Mouse (Mus musculus): ENCODE measurements around the gene Aurkaip1.

The Aurkaip1 gene

DNA sequence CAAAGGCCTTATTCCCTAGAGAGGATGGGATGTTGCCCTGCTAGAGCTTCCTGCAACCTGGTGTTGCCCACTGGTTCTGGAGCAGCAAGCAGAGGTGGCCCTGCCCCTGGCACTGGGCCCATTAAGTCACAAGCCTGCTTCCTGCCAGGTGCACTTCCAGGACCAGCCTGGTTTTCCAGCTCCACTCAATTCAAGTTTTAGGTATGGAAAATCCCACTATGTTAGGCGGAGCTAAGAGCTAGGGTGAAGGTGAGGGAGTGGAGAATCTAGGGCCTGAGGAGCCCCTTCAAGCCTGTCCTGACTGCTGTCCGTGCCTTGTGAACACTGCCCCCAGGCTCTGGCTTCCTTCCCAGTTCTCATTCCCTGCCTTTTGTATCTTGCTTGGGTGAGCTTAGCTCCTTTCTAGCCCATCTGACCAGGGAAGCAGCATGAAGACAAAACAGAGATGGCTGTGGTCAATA is 20.9 kb downstream of the Aurkaip1 start:
- DNase-seq (ENCODE audit: low spot score), result no peak

DNA sequence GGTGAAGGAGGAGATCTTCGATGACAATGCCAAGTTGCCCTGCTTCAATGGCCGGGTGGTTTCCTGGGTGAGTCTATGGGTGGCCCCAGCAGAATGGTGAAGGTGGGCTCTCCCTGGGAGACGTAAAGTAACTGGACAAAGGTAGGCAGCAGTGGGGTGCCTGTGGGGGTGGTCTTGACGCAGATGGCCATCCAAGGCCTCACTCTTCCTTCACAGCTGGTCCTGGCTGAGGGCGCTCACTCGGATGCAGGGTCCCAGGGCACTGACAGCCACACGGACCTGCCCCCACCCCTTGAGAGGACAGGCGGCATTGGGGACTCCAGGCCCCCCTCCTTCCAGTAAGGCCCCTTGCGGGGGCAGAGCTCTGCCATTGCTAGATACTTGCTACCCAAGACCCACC is 22.3 kb downstream of the Aurkaip1 start:
- DNase-seq (ENCODE audit: low spot score), result no peak

DNA sequence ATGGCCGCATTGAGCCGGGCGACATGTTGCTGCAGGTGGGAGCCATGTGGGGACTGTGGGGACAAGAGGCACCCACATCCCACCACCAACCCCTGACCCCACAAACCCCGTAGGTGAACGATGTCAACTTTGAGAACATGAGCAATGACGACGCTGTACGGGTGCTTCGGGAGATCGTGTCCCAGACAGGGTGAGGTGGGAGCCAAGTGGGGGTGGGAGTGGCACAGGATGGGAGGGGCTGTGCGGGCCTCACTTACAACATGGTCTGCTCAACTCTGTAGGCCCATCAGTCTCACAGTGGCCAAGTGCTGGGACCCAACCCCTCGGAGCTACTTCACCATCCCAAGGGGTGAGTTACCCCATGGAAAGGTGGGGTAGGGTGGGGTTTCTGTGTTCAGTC is 23.9 kb downstream of the Aurkaip1 start:
- DNase-seq (ENCODE audit: low spot score), result no peak

DNA sequence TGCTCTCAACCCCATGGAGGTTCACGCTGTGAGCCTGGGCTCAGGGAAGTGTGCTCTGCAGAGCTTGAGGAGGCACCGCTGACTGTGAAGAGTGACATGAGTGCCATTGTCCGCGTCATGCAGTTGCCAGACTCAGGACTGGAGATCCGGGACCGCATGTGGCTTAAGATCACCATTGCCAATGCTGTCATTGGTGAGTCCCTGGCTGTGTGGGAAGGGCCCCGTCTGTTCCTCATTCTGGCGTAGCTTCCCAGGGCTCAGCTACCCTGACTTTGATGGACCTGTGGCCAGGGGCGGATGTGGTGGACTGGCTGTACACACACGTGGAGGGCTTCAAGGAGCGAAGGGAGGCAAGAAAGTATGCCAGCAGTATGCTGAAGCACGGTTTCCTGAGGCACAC is 25.0 kb downstream of the Aurkaip1 start:
- no peak for DNase-seq (ENCODE audit: low spot score)

DNA sequence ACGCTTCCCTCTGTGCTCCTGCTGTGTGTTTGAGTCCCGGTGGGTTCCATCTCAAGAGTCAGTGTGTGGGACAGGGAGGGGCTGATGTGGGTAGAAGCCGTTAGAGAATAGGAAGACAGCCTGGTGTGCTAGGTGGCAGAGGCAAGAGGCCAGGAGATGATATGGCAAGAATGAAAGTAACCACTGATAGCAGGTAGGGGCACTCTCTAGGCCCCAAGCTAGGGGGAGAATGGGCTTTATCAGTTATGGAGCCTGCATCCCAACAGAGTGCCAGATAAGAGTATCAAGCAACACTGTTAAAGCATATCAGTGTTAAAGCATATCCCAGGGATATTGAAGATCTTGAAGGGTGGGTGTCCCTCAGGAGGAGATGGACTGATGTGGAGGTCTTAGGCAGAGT is 25.8 kb downstream of the Aurkaip1 start:
- no peak for DNase-seq (ENCODE audit: low spot score)

DNA sequence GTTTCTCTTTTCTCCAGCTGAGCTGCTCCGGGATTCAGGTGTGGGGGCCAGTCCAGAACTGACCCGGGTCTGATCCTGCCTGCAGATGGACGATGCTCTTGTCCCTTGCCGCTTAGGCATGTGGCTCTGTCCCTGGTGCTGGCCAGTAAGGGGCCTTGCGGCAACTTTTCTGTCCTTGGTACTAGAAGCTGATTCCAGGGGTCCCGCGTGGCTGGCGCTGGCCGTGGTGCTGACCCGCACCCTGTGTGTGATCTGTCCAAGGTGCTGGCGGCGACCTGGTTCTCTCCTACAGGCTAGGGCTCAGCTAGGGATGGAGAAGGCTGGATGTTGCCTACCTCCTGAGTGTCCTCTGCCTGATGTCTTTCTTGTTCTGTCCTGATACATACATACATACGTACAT is 28.2 kb downstream of the Aurkaip1 start:
- no peak for DNase-seq (ENCODE audit: low spot score)

DNA sequence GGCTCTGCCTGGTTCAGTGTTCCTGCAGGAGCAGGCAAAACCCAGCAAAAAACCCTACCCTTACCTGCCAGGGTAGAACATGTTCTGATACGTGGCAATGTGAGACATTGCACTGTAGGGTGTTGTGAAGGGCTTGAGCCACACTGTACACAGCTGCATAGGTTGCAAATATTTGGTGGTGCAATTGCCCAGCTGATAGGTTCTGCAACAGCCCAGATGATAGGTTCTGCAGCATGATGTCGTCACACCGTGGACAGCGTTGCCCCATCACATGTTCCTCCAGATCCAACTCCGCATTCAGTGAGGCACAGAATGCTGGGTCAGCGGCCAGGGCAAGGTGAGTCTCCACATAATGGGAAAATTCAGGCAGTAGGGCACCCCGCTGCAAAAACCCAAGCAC is 30.7 kb downstream of the Aurkaip1 start:
- no peak for DNase-seq (ENCODE audit: low spot score)

DNA sequence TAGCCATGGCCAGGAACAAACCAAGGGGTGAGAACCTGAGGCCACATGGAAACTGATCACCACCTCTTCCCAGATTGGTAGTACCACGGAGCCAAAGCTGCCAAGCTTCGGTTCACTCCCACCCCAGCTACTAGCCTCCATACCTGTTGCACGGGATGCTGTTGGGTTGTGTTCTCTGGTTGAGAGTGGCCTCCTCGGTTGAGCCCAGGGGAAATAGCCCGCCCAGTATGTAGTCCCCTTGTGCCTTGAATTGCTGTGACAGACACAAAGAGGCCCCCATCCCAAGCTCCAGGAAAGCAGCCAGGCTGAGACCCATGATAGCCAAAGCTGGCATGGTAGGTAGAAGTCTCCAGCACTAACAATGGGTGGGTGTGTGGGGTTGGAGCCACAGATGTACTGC is 31.9 kb downstream of the Aurkaip1 start, which contains the start of gene Tas1r3:
Gene Tas1r3, minus strand, starts transcription at position 362 of the 400 bp plus-strand sequence.
- DNase-seq (ENCODE audit: low spot score), result no peak

DNA sequence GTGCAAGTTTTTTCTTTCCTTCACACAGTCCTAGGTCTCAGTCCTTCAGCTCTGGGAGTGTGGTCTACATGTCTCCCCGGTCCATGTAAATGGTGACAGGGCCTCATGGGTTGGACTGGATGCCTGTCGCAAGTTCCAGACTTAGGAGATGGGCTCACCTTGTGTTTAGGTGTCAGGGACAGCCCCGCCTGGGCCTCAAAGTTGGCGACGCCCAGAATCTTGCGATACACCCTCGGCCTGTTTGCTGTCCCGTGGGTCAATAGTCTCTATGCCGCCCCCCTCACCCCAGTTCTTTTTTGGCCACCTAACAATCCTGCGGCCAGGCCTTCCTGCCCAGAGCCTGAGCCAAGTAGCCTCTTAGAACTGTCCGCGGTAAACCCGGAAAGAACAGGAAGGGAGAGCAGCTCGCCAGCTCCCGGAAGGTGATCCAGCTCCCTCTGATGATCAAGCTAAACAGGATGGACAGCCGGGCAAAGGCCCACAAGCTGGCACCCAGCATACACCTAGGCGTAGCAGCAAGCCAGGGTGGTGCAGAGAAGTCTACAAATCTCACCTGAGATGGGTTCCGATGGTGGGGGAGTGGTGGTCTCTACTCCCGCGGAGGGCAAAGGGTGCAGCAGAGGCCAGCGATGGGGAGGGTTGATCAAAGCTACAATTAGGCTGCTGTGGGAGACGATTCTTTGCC is 37.7 kb downstream of the Aurkaip1 start:
- DNase-seq (ENCODE audit: low spot score), result no peak

DNA sequence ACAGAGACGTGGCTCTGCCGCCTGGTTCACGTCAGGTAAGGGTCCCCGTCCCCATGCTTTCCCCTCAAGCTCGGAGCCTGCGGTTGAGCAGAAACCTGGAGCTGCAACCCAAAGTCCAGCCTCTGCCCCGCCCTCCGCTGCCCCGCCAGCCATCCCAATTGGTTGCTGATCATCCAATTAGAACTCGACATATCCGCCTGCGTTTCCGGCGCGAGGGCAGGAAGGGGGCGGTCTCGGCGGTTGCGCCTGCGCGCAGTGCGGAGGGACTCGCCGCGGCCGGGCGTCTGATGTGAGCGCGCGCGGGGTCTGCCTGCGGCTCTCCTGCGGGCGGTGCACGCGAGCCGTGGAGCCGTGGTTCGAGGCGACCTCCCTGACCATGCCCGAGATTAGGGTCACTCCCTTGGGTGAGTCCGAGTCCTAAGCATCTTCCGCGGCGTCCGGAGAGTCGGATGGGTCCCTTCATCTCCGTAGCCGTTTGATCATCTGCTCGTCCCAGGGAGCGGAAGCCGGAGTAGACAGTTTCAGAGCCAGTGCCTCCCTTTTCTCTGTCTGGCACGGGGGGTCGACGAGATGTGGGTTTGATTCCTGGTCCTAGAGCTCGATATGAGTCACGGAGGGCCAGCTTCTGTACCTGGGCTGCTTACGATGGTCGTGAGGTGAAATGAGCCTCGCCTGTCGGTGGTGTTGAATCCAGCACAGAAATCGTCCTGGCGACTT is 38.4 kb downstream of the Aurkaip1 start, which contains the start of the genes Cptp and Ints11:
Gene Cptp, minus strand, starts transcription at position 124 of the 717 bp plus-strand sequence.
Gene Ints11, plus strand, starts transcription at position 230 of the 717 bp plus-strand sequence.
- peak; percentile 93 for DNase-seq (ENCODE audit: low spot score)

DNA sequence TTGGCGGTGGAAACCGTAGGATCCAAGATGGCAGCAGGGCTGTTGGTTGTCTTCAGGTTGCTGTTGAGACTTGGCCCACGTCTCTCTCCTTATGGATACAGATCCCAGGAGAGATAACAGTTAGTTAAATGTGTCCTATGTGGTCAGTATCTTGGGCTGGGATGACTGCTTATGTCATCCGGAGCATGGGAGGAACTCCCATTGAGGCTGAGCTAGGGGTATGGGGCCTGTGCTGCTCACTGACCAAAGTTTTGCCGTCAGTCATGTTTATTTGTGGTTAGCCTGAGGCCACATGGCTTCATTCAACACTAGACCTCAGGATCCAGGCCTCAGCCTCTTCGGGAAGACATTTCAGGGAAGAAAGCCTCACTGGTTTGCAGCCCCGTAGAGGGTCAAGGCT is 40.3 kb downstream of the Aurkaip1 start:
- no peak for DNase-seq (ENCODE audit: low spot score)

Measured in urinary bladder, postnatal 25 days (tissue).